Mouse (Mus musculus): Measurements from ENCODE around the gene Fbxo9.
A peak's percentile ranks its signal among the peaks of the same experiment; 100 is the strongest.

Gene Fbxo9

GRCm38 (mm10) chr9:78070496-78070895 lies 38.4 kb downstream of the Fbxo9 start:
- no peak for DNase-seq (ENCODE audit: low spot score)

DNA sequence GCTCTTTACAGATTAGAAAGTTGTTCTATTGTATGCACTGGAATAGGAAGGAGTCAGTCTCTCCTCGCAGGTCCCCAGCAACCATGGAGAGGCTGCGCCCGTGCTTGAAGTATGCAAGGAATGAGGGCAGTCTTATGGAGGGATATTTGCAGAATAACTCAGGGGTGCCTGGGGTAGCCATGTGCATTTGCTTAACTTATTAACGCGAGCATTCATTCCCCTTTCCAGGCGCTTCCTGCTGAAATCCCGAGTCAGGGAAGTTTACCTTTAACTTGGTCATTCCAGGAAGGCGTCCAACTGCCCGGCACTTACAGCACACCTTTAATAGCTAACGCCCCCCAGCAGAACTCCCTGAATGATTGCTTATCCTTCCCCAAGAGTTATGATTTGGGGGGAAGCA lies 44.7 kb downstream of the Fbxo9 start:
- DNase-seq (ENCODE audit: low spot score), result no peak

DNA sequence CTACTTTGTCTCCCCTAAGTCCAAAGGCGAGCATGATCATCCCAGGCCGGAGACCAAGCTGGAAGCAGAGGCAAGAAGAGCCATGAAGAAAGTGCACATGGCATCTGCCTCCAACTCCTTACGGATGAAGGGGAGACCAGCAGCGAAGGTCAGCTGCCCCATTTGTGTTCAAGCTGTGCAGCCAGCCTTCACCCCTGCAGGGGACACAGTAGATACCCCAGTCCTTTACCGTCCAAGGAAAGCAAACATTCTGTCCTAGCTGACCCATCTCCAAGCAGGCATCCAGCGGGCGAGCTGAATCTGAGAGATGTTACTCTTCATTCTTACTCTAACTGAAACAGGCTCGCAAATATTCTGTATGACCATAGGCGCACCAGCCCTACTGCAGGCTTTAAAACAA lies 46.5 kb downstream of the Fbxo9 start:
- no peak for DNase-seq (ENCODE audit: low spot score)

GRCm38 (mm10) chr9:78059525-78060120 lies 49.2 kb downstream of the Fbxo9 start:
- peak; percentile 23 for DNase-seq (ENCODE audit: low spot score)

DNA sequence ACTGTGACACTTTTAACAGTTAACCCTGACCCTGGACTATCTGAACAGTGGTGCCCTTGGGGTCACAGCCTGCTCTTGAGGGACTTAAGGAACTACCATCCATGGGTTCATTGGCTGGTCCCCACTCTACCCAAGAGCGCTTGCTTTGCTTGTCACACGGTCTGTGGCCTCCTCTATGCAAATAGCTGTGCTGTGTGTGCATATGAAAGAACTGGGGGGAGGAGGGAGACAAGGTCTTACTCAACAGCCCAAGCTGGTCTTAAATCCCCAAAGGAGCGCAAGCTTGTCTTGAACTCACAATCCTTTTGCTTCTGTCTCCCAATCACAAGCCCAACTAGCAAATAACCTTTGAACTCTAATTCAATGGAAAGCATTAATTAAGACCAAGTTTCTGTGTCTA lies 54.6 kb downstream of the Fbxo9 start:
- DNase-seq (ENCODE audit: low spot score), result no peak

GRCm38 (mm10) chr9:78053821-78054220 lies 55.0 kb downstream of the Fbxo9 start:
- DNase-seq (ENCODE audit: low spot score), result no peak

- no peak for DNase-seq (ENCODE audit: low spot score)
Measured at GRCm38 (mm10) chr9:78051677-78052076, 57.2 kb downstream of the Fbxo9 start, which contains the start of gene Gcm1. TSS of gene Gcm1 (plus strand) at chr9:78051924.

DNA sequence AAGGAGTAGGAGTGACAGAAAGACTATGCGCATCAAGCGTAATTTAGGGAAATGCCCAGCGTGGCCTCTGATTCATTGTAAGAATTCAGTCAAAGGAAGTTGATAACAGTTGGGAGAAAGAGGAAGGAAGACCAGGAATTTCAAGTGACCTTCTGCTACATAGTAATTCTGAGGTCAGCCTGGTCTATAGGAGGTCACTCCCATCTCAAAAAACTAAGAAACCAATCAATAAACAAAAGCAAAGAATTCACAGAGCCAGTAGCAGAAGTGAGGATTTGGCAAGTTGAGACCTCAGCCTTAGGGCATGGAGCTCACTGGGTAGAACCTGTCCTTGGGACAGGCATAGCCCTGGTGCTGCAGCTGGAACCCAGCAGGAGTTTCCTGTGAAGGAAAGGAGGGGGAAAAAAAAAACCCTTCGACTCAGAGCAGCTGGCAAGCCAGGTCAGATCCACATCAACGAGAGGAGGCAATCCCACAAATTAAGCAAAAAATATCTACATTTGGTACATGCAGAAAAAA lies 58.4 kb downstream of the Fbxo9 start:
- DNase-seq (ENCODE audit: low spot score), result no peak

DNA sequence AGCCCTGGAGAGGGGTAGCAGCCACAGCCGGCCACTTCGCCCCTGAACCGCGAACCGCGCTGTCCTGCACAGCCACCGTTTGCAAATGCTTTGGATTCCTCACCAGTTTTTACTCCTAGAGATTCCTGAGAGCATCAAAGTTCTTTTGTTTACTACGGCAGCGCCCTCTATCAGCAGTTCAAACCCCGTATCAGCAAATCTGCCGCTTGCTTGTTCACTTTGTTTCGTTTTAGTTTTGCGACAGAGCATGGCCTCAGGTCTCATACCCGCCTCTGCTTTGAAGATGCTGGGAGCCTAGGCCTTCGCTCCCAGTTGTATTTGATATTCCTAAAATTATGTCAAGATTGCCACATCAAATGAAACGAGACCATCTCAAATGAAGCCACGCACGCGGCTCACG lies 62.1 kb downstream of the Fbxo9 start:
- peak; percentile 16 for DNase-seq (ENCODE audit: low spot score)

DNA sequence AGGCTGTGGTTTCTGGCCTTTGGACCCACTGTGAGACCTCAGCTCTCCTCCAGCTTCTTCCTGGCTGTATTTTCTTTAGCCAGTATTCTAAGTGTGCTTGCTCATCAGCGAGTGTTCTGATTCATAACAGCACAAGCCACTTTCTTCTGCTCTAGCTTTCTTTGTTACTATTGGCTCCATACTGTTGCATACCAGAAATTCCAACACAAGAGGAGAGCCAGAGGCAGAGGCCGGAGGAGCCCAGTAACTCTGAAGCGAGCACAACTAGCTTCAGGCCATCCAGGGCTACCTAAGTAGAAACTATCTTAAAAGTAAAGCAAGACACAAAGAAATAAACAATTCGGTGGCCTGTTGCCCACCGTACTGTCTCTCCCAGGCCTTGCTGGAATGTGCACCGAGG lies 63.7 kb downstream of the Fbxo9 start:
- no peak for DNase-seq (ENCODE audit: low spot score)

DNA sequence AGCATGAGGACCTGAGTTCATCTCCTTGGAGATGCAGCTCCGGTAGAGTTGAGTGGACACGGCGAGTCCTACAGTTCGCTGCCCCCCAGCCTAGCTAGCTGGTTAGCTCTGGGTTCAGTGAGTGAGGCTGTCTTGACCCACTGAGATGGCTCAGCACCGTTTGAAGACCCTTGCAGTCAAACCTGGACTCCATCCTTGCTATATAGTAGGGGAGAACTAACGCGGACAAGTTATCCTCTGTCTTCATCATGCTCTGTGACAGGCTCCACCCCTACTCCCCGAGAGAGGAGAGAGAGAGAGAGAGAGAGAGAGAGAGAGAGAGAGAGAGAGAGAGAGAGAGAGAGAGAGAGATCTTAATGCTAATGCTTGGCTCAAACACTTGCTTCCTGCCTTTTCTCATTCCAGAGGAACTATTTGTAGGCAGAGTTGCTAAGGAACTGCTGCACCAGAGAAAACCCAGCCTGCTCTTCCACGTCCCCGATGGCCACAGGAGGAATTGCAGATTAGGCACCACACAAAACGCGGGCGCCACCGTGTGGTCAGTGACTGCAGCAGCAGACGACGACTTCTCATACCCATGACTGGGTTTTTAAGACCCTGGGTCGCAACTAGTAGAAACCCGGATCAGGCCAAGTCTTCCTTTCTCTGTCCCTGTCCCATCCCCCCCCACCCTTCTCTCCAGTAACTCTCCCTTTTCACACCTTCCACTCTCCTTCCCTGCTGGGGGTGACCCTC lies 69.9 kb downstream of the Fbxo9 start:
- peak; percentile 73 for DNase-seq (ENCODE audit: low spot score)

DNA sequence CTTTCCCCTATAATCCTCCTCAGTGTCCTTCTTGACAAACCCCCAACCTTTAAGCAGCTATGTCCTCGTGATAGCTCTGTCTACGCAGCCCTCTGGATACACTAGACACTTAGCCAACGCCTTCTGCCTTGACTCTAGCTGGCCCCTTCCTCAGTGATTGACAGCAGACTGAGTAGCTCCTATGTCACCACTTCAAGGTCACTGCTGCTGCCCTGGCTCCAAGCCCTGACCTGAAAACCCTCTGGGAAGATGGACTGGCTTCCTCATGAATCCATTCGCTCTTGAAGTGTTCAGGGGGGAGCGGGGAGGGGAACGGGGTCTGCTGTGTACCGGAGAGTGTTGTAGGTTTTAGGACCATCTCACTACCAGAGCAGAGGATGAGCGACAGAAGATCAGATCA lies 73.0 kb downstream of the Fbxo9 start:
- DNase-seq (ENCODE audit: low spot score), result no peak

DNA sequence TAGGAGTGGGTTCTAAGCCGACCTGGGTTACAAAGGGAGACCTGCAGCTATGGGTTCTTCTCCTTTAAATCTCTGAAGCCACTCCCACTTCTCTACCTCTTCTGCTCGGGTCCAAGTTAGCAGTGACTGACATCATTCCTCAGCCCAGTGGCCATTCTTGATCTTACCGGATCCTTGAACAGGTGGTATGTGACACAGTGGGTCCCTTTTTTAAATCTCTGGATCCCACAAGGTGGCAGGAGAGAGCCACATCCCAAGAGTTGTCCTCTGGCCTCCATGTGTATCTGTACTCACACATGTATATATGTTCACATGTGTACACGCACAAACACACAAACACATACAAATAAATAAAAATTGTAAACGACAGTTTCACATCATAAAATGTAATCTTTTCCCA lies 73.6 kb downstream of the Fbxo9 start:
- DNase-seq (ENCODE audit: low spot score), result no peak

DNA sequence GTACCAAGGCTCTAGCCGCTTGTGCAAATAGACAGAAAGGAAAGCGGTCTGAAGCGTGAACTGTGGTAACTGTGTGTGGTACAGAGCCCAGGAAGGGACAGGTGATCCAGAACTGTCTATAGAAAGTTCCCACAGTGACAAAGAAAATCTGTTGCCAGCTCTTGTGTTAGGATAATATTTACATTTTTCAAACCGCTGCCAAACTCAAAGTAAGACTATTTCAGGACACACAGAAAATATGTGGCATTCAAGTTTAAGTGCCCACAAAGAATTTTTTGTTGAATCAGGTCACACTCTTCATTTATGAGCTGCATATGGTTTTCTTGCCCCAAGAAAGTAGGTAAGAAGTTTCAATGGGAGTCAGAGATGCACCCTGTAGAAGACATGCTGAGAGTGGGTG lies 75.9 kb downstream of the Fbxo9 start:
- no peak for DNase-seq (ENCODE audit: low spot score)
